Mouse (Mus musculus) forebrain, embryonic 14.5 days (tissue): ENCODE measurements at regions not wholly inside any gene's neighbourhood (a gene's known extent, or its start where the extent isn't known, plus 50 kb on each side); places are given as distances from the start of the nearest gene placed in this dataset.

Experiments used
- ATAC-seq: fragments of 200-750 bp; cut with Nextera tagmentation; 2 replicates; pipeline ENCODE4 v1.8.0; 2017; ENCODE audit warnings: mild to moderate bottlenecking, moderate library complexity
- DNase-seq: peaks from one replicate; pipeline ENCODE4 v3.0.0-alpha.2; 2015; ENCODE audit warnings: low spot score
- H3K27ac ChIP-seq: fragments of 300-500 bp; sonication (generic); 2 replicates; pipeline ENCODE4 v1.5.1; 2014; ENCODE audit warnings: low read depth, mild to moderate bottlenecking, control low read depth, low read length, moderate library complexity
- H3K27me3 ChIP-seq: fragments of 300-500 bp; sonication (generic); replicated peaks from 2 replicates; pipeline ENCODE4 v1.6.1; 2014; ENCODE audit warnings: low read length, control low read depth, mixed read lengths; ENCODE audit not compliant: control insufficient read depth, insufficient read depth
- H3K36me3 ChIP-seq: fragments of 300-500 bp; sonication (generic); 2 replicates; pipeline ENCODE4 v1.6.1; 2014; ENCODE audit warnings: low read length, control low read depth; ENCODE audit not compliant: control insufficient read depth, insufficient read depth
- H3K4me1 ChIP-seq: fragments of 300-500 bp; sonication (generic); 2 replicates; pipeline ENCODE4 v1.6.1; 2014; ENCODE audit warnings: antibody characterized with exemption, low read length, control low read depth; ENCODE audit not compliant: control insufficient read depth, insufficient read depth
- H3K4me2 ChIP-seq: fragments of 300-500 bp; sonication (generic); 2 replicates; pipeline ENCODE4 v1.6.1; 2014; ENCODE audit warnings: mild to moderate bottlenecking, control low read depth, low read length
- H3K4me3 ChIP-seq: fragments of 300-500 bp; sonication (generic); 2 replicates; pipeline ENCODE4 v1.5.1; 2014; ENCODE audit warnings: low read depth, low read length, control low read depth
- H3K9ac ChIP-seq: fragments of 300-500 bp; sonication (generic); 2 replicates; pipeline ENCODE4 v1.6.1; 2014; ENCODE audit warnings: mild to moderate bottlenecking, low read length, control low read depth, moderate library complexity
- H3K9me3 ChIP-seq: fragments of 300-500 bp; sonication (generic); replicated peaks from 2 replicates; pipeline ENCODE4 v1.6.1; 2016; ENCODE audit warnings: low read length, control low read depth, mixed read lengths; ENCODE audit not compliant: control insufficient read depth
- WGBS: fragments of 180-500 bp; shearing (Covaris S2); extraction: QIAGEN DNeasy Blood & Tissue Kit; methylation state at CpG from one replicate; pipeline ENCODE4 v1.1.7; 2014; 5-methylcytosine and 5-hydroxymethylcytosine counted together

DNA sequence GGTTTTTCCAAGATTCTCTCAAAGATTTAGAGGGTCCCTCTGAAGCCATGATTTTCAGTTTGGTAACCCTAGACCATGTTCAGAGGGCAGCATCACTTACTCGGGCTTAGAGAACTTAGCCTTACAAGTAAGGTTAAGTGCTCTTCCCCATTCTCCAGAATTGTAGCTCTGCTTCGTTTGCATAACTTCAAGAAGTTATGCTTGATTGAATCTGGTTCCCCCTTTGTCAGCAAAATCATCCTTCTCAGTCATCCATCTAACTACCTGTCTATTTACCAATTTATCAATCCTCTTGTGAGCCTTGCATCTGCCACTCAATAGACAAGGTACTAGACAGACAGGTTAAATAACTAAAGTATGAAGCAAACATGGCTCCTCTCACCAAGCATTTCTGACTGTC, 856.1 kb upstream of the Cited2 start:
- 76% methylated on average over 2 of the region's 2 CpGs for WGBS
- ATAC-seq, result no peak
- Histone ChIP-seq H3K4me1 (no peaks in the 10 kb centered on the region), H3K9ac (no peak overlapping the region), H3K4me2 (no peak overlapping the region), H3K27me3 (no peaks in the 10 kb centered on the region), H3K9me3 (no peaks in the 10 kb centered on the region), H3K4me3 (no peak overlapping the region), H3K36me3 (no peaks in the 10 kb centered on the region), H3K27ac (no peak overlapping the region)
- DNase-seq, result no peak

GRCm38 (mm10) chr10:16874131-16874530, 848.9 kb upstream of the Cited2 start:
- Histone ChIP-seq H3K27me3 (no peaks in the 10 kb centered on the region), H3K4me2 (no peak overlapping the region), H3K9ac (no peak overlapping the region), H3K9me3 (no peaks in the 10 kb centered on the region), H3K27ac (no peak overlapping the region), H3K4me3 (no peak overlapping the region), H3K4me1 (no peaks in the 10 kb centered on the region), H3K36me3 (no peaks in the 10 kb centered on the region)
- DNase-seq (no peak), ATAC-seq (no peak)
- WGBS, result 80% methylated on average over 3 of the region's 3 CpGs

DNA sequence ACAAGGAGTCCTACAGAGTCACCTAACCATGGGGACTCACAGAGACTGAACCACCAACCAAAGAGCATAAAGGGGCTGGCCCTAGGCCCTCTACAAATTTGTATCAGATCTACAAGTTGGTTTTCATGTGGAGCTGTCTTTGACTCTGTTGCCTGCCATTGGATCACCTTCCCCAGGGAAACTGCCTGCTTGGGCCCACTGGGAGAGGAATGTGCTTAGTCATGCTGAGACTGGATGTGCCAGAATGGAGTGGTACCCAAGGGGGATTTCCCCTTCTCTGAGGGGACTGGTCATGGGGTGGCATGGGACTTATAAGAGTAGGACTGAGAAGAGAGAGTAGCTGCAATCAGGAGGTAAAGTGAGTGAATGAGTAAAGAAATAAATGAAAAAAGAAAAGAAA, 844.8 kb upstream of the Cited2 start:
- no peak overlapping the region for H3K27ac ChIP-seq
- no peaks in the 10 kb centered on the region for H3K27me3 ChIP-seq
- H3K4me1 ChIP-seq, result no peaks in the 10 kb centered on the region
- H3K9ac ChIP-seq, result no peak overlapping the region
- H3K36me3 ChIP-seq, result no peaks in the 10 kb centered on the region
- no peak overlapping the region for H3K4me2 ChIP-seq
- H3K4me3 ChIP-seq, result no peak overlapping the region
- DNase-seq (no peak), ATAC-seq (no peak)
- H3K9me3 ChIP-seq, result no peaks in the 10 kb centered on the region

DNA sequence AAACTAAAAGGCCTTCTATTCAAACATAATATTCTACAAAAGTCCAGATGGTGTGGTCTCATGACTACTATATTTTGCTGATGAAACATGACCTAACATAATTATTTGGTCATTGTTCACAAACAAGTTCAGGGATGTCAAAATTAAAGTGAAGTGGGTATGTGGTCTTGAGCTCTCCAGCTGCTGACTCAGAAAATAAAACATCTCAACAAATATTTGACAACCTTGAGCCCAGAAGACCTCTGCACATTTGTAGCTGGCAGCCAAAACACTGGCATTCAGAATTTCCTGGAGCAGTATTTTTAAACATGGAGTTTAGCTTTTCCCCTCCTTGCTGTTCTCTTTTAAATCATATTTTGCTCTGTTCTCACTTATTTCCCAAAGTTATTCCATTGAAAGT, 829.7 kb upstream of the Cited2 start:
- H3K36me3 ChIP-seq, result no peaks in the 10 kb centered on the region
- no peaks in the 10 kb centered on the region for H3K27me3 ChIP-seq
- ATAC-seq, result no peak
- no peak overlapping the region for H3K4me2 ChIP-seq
- H3K9me3 ChIP-seq, result no peaks in the 10 kb centered on the region
- H3K4me3 ChIP-seq, result no peak overlapping the region
- DNase-seq, result no peak
- H3K27ac ChIP-seq, result no peak overlapping the region
- H3K9ac ChIP-seq, result no peak overlapping the region
- no peaks in the 10 kb centered on the region for H3K4me1 ChIP-seq

DNA sequence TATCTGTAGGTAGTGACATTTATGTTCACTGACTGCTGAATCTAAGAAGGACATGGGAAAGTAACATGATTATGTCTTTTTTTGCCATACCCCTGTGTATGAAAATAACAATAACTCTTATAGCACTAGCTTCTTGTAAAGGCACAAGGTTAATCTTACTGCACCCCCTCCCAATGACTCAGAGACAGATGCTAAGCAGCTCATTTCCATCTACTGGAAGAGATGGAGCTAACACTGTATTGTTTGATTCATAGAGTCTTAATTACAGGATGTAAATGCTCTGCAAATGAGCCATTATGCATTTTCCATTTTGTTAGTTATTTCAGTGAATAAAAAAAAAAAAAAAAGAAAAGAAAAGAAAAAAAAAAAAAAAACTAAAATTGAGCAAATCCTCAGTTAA, 827.7 kb upstream of the Cited2 start:
- DNase-seq, result peak; percentile 57
- H3K27ac ChIP-seq, result no peak overlapping the region
- ATAC-seq, result 0 out of 2 replicates have a peak, but pooled peaks have one; percentile 55
- H3K9ac ChIP-seq, result no peak overlapping the region
- no peak overlapping the region for H3K4me2 ChIP-seq
- no peaks in the 10 kb centered on the region for H3K9me3 ChIP-seq
- no peaks in the 10 kb centered on the region for H3K27me3 ChIP-seq
- H3K4me3 ChIP-seq, result no peak overlapping the region
- H3K36me3 ChIP-seq, result no peaks in the 10 kb centered on the region
- H3K4me1 ChIP-seq, result no peaks in the 10 kb centered on the region

- Histone ChIP-seq H3K4me2 (no peak overlapping the region), H3K36me3 (no peaks in the 10 kb centered on the region), H3K27ac (no peak overlapping the region), H3K9me3 (no peaks in the 10 kb centered on the region), H3K4me3 (no peak overlapping the region), H3K27me3 (no peaks in the 10 kb centered on the region), H3K4me1 (no peaks in the 10 kb centered on the region), H3K9ac (no peak overlapping the region)
- 78% methylated on average over 2 of the region's 2 CpGs for WGBS
- DNase-seq (no peak), ATAC-seq (no peak)
These were observed 800.1 kb upstream of the Cited2 start for GRCm38 (mm10) chr10:16922888-16923287.

- Histone ChIP-seq H3K9me3 (no peaks in the 10 kb centered on the region), H3K27ac (no peak overlapping the region), H3K4me1 (no peaks in the 10 kb centered on the region), H3K9ac (no peak overlapping the region), H3K4me2 (no peak overlapping the region), H3K4me3 (no peak overlapping the region), H3K27me3 (no peaks in the 10 kb centered on the region), H3K36me3 (no peaks in the 10 kb centered on the region)
- ATAC-seq (no peak), DNase-seq (no peak)
- WGBS, result 82% methylated on average over 6 of the region's 6 CpGs
These were observed 799.2 kb upstream of the Cited2 start for GRCm38 (mm10) chr10:16923851-16924250.

DNA sequence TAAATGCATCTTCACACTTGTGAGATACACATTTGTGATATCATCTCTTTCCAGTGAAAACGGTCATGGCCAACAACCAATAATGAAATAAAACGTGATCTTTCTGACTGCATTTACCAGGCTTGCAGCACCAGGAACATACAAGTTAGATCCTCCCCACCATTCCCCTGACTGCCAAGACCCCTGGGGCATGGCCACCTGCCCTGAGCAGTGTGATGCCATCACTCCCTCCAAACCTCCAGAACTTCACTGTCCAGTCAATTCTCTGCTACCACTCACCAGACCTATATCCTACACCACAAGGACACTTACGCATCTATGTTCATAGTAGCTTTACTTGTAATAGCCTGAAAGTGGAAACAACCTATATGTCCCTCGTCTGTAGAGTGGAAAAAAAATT, 785.3 kb upstream of the Cited2 start:
- no peak overlapping the region for H3K4me2 ChIP-seq
- H3K4me1 ChIP-seq, result no peaks in the 10 kb centered on the region
- H3K9me3 ChIP-seq, result no peaks in the 10 kb centered on the region
- no peak overlapping the region for H3K4me3 ChIP-seq
- no peaks in the 10 kb centered on the region for H3K27me3 ChIP-seq
- WGBS, result 88% methylated on average over 4 of the region's 4 CpGs
- no peak overlapping the region for H3K9ac ChIP-seq
- H3K27ac ChIP-seq, result no peak overlapping the region
- H3K36me3 ChIP-seq, result no peaks in the 10 kb centered on the region
- ATAC-seq, result no peak
- DNase-seq, result no peak

GRCm38 (mm10) chr10:16951636-16952035, 771.4 kb upstream of the Cited2 start:
- no peaks in the 10 kb centered on the region for H3K36me3 ChIP-seq
- H3K4me3 ChIP-seq, result no peak overlapping the region
- H3K9ac ChIP-seq, result no peak overlapping the region
- no peaks in the 10 kb centered on the region for H3K4me1 ChIP-seq
- no peak for ATAC-seq
- no peak overlapping the region for H3K27ac ChIP-seq
- H3K9me3 ChIP-seq, result no peaks in the 10 kb centered on the region
- no peaks in the 10 kb centered on the region for H3K27me3 ChIP-seq
- H3K4me2 ChIP-seq, result no peak overlapping the region
- WGBS, result 82% methylated on average over 1 of the region's 1 CpGs
- no peak for DNase-seq

DNA sequence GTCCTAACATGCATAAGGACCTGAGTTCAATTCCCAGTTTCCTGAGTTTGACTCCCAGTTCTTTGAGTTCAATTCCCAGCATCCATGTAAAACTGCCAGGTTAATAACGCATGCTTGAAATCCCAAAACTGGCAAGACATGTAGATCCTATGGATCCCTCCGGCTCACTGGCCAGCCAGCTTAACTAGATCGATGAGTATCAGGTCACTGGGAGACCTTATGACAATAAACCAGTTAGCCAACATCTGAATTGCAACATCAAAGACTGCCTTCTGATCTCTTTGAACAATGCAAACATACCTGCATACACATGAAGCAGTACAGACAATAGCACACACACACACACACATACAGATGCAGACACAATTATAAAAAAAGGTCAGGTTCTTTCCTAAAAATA, 762.0 kb upstream of the Cited2 start:
- no peak for ATAC-seq
- Histone ChIP-seq H3K27me3 (no peaks in the 10 kb centered on the region), H3K9ac (no peak overlapping the region), H3K27ac (no peak overlapping the region), H3K4me1 (no peaks in the 10 kb centered on the region), H3K9me3 (no peaks in the 10 kb centered on the region), H3K36me3 (no peaks in the 10 kb centered on the region), H3K4me3 (no peak overlapping the region), H3K4me2 (no peak overlapping the region)
- DNase-seq, result no peak
- WGBS, result 93% methylated on average over 3 of the region's 3 CpGs
